Mouse (Mus musculus) CD8-positive naive resting alpha-beta T cell, adult 57 days (primary cell): Measurements from ENCODE around the gene Ipo8. TPM values are rescaled to one million over a fixed set of nuclear protein-coding genes. Genes with fewer than 3 reads are reported as not detected.

Experiments
- total RNA-seq: library from RNA; stranded (reverse); gene quantifications from one replicate; pipeline ENCODE4 v1.2.4, GENCODE M21; 2023

The Ipo8 gene
- total RNA-seq: 46.0 TPM

DNA sequence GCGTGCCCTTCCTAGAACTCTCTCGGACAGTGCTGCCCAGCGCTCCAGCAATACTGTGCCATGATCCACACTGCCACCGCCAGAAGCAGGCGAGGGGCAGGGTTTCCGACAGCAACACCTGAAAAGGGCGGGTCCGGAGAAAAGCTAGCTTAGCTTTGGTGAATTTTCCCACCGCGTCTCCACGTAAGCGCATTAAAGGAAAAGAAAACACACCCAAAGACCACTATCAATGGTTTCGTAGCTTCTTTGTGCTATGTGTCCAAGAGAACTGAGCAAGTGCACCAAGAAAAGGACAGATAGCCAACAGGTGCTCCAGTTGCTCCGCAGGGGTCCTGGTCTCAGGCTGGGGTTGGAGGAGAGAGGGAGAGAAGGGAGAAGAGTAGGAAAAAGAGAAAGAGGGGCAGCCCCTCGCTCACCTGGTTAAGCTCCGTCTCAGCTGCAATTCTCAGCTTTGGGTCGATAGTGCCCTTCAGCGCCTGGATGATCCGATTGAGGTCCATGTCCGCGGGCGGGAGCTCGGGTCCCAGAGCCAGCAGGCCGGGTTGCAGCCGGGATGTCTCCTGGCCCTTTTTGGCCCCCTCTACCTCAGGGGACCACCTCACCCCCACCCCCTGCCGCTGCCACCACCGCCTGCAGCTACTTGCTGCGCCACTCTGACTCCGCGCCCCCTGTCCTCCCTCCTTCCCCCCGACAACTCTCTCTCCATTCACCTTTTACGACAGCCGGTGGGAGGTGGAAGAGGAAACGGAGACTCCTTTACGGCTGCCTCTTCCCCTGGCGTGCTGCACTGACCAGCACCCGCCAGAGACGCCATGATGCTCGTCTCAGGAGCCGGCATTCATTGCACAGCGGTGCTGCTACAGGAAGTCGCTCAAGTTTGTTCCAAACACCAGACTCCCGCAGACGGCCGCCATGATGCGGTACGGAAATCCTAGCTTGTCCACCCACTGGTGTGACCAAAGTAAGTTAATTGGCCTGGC lies at the start of gene Ipo8:
Gene Ipo8 (minus strand): TSS at position 720 of the 980 bp plus-strand sequence.

Other genes with a start within 250 kb of the Ipo8 start
- gene Caprin2, start 64.8 kb upstream of the Ipo8 start, total RNA-seq: 16.8 TPM
- 59.4 TPM for gene Sinhcaf, start 115.0 kb upstream of the Ipo8 start, total RNA-seq